Mouse (Mus musculus) neural tube, embryonic 15.5 days (tissue): ENCODE data around the gene Mcam. TPM values are rescaled to one million over a fixed set of nuclear protein-coding genes. Genes with fewer than 3 reads are reported as not detected.

Experiments
- ATAC-seq: fragments of 200-750 bp; cut with Nextera tagmentation; 2 replicates; pipeline ENCODE4 v1.8.0; 2017; ENCODE audit warnings: mild to moderate bottlenecking, moderate TSS enrichment, moderate library complexity; ENCODE audit not compliant: low FRiP score
- H3K27ac ChIP-seq: fragments of 300-500 bp; sonication (generic); replicated peaks from 2 replicates; pipeline ENCODE4 v1.5.1; 2015; ENCODE audit warnings: mild to moderate bottlenecking, inconsistent platforms
- H3K27me3 ChIP-seq: fragments of 300-500 bp; sonication (generic); replicated peaks from 2 replicates; pipeline ENCODE4 v1.6.1; 2015; ENCODE audit warnings: inconsistent platforms
- H3K36me3 ChIP-seq: fragments of 300-500 bp; sonication (generic); 2 replicates; pipeline ENCODE4 v1.6.1; 2015; ENCODE audit warnings: inconsistent platforms
- H3K4me1 ChIP-seq: fragments of 300-500 bp; sonication (generic); 2 replicates; pipeline ENCODE4 v1.6.1; 2015; ENCODE audit warnings: inconsistent platforms
- H3K4me2 ChIP-seq: fragments of 300-500 bp; sonication (generic); 2 replicates; pipeline ENCODE4 v1.6.1; 2015; ENCODE audit warnings: inconsistent platforms, mild to moderate bottlenecking, moderate library complexity
- H3K4me3 ChIP-seq: fragments of 300-500 bp; sonication (generic); replicated peaks from 2 replicates; pipeline ENCODE4 v1.5.1; 2015; ENCODE audit warnings: mild to moderate bottlenecking, inconsistent platforms
- H3K9ac ChIP-seq: fragments of 300-500 bp; sonication (generic); replicated peaks from 2 replicates; pipeline ENCODE4 v1.6.1; 2015; ENCODE audit warnings: mild to moderate bottlenecking, inconsistent platforms
- H3K9me3 ChIP-seq: fragments of 300-500 bp; sonication (generic); replicated peaks from 2 replicates; pipeline ENCODE4 v1.6.1; 2016; ENCODE audit warnings: inconsistent platforms
- WGBS: fragments of 180-500 bp; shearing (Covaris S2); methylation state at CpG from one replicate; pipeline ENCODE4 v1.1.7; 2015; ENCODE audit warnings: mixed read lengths; 5-methylcytosine and 5-hydroxymethylcytosine counted together
- polyA plus RNA-seq: library from polyadenylated mRNA; unstranded; fragments of >200 nt; fragmentation: Nextera tagmentation; extraction: Ambion mirVana; gene quantifications from 2 replicates; pipeline ENCODE4 v1.2.1, GENCODE M21; 2015

The Mcam gene
- polyA plus RNA-seq, 1 experiment from 2014 or later, result 17.3 TPM

GRCm38 (mm10) chr9:44127351-44127801 lies 6.9 kb upstream of the Mcam start:
- 53% methylated on average over 3 of the region's 3 CpGs for WGBS
- H3K9ac ChIP-seq, result no peak overlapping the region
- H3K27ac ChIP-seq, result no peak overlapping the region
- H3K9me3 ChIP-seq, result no peaks in the 10 kb centered on the region
- no peak overlapping the region for H3K4me3 ChIP-seq
- peaks cover 29% of the 10 kb centered on the region for H3K4me1 ChIP-seq
- no peak overlapping the region for H3K4me2 ChIP-seq
- peaks cover 21% of the 10 kb centered on the region for H3K27me3 ChIP-seq
- no peaks in the 10 kb centered on the region for H3K36me3 ChIP-seq
- ATAC-seq, result no peak

- H3K4me2 ChIP-seq, result peak overlapping the region; percentile 57
- peaks cover 43% of the 10 kb centered on the region for H3K4me1 ChIP-seq
- H3K36me3 ChIP-seq, result no peaks in the 10 kb centered on the region
- peaks cover 42% of the 10 kb centered on the region for H3K27me3 ChIP-seq
- ATAC-seq, result no peak
- no peaks in the 10 kb centered on the region for H3K9me3 ChIP-seq
- H3K9ac ChIP-seq, result peak overlapping the region; percentile 37
- 9% methylated on average over 9 of the region's 9 CpGs for WGBS
- H3K4me3 ChIP-seq, result peak overlapping the region; percentile 29
- H3K27ac ChIP-seq, result peak overlapping the region; percentile 69; the same call in 1 of the 2 replicates
Measured at GRCm38 (mm10) chr9:44129633-44130032, 4.6 kb upstream of the Mcam start.

GRCm38 (mm10) chr9:44130034-44130433 lies 4.2 kb upstream of the Mcam start:
- H3K4me1 ChIP-seq, result peaks cover 47% of the 10 kb centered on the region
- peak overlapping the region; percentile 29 for H3K4me3 ChIP-seq
- H3K27ac ChIP-seq, result peak overlapping the region; percentile 69
- no peaks in the 10 kb centered on the region for H3K36me3 ChIP-seq
- H3K4me2 ChIP-seq, result peak overlapping the region; percentile 57
- no peak for ATAC-seq
- H3K9me3 ChIP-seq, result no peaks in the 10 kb centered on the region
- under 1% methylated on average over 27 of the region's 27 CpGs for WGBS
- H3K27me3 ChIP-seq, result peaks cover 46% of the 10 kb centered on the region
- H3K9ac ChIP-seq, result peak overlapping the region; percentile 37

DNA sequence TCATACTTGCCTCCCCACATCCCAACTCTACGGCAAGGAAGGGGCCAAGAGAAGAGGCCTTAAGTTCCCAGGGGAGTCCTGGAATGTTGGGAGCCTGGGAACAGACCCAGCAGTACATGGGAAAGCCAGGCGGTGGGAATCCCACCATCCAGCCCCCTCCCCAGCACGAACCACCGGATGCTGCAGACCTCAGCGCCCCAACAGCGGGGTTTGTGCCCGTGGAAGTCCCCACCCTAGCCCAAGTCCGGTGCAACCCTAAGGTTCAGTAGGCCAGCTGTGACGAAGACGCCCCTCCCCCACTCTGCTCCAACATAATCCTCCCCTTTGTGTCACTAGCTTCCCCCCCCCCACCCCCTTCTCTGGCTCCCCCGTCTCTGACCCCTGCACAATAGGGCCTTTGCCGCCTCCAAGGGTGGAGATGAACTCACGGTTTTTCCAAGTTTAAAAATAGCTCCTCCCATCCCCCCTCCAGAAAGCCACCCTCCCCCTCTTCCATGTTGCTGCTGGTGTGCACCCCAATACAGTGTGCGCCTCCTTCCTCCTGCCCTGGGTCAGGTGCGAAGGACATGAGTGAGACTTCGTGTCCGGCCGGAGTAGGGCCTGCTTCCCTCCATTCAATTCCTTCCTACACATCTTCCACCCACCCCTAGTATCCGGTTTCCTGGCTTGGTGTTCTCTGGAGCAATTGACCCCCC lies 3.5 kb upstream of the Mcam start:
- H3K9me3 ChIP-seq, result no peaks in the 10 kb centered on the region

GRCm38 (mm10) chr9:44131276-44131590 lies 3.0 kb upstream of the Mcam start:
- Histone ChIP-seq H3K4me1 (peaks cover 50% of the 10 kb centered on the region), H3K36me3 (no peaks in the 10 kb centered on the region), H3K9ac (no peak overlapping the region), H3K9me3 (no peaks in the 10 kb centered on the region), H3K4me2 (no peak overlapping the region; the same call in 1 of the 2 replicates), H3K4me3 (no peak overlapping the region), H3K27ac (peak overlapping the region; percentile 65), H3K27me3 (peaks cover 58% of the 10 kb centered on the region)
- 49% methylated on average over 7 of the region's 7 CpGs for WGBS
- ATAC-seq, result no peak

More for the DNA sequence above, 3.5 kb upstream of the Mcam start:
- no peak overlapping the region; the same call in 1 of the 2 replicates for H3K4me3 ChIP-seq
- peak overlapping the region; percentile 57 for H3K4me2 ChIP-seq
- H3K27me3 ChIP-seq, result peaks cover 53% of the 10 kb centered on the region
- WGBS, result 16% methylated on average over 19 of the region's 19 CpGs
- peaks cover 50% of the 10 kb centered on the region for H3K4me1 ChIP-seq
- peak overlapping the region; percentile 37; the same call in 1 of the 2 replicates for H3K9ac ChIP-seq
- no peak for ATAC-seq
- H3K27ac ChIP-seq, result peak overlapping the region; percentile 65
- no peaks in the 10 kb centered on the region for H3K36me3 ChIP-seq

- Histone ChIP-seq H3K9ac (no peak overlapping the region), H3K27ac (no peak overlapping the region), H3K27me3 (peaks cover 64% of the 10 kb centered on the region), H3K36me3 (no peaks in the 10 kb centered on the region), H3K4me2 (no peak overlapping the region), H3K9me3 (no peaks in the 10 kb centered on the region), H3K4me3 (no peak overlapping the region), H3K4me1 (peaks cover 45% of the 10 kb centered on the region)
- ATAC-seq, result no peak
- WGBS, result 71% methylated on average over 5 of the region's 5 CpGs
Measured at GRCm38 (mm10) chr9:44132200-44132599, 2.1 kb upstream of the Mcam start.

DNA sequence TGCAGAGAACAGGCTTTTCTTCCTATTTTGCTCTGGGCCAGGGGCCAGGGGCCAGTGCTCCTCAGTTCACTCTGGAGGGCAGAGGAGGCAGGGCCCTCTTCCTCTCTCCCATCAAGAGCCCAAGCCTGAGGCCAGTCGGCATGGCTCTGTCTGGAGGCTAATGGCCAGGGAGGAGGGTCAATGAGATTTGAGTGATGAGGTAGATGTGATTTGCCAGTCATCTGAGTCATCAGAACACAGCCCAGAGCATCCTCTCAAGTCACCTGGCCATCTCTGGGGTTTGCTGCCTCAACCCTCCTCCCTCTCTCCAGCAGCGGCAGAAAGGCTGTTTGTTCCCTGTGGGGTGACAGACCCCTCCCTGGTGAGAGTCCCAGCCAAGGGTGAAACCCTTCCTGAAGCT lies 982 bp upstream of the Mcam start:
- peak overlapping the region; percentile 83 for H3K4me2 ChIP-seq
- H3K9me3 ChIP-seq, result no peaks in the 10 kb centered on the region
- H3K27ac ChIP-seq, result peak overlapping the region; percentile 67; the same call in 1 of the 2 replicates
- H3K36me3 ChIP-seq, result no peaks in the 10 kb centered on the region
- H3K27me3 ChIP-seq, result peaks cover 64% of the 10 kb centered on the region
- peak overlapping the region; percentile 46; the same call in 1 of the 2 replicates for H3K4me3 ChIP-seq
- no peak overlapping the region; the same call in 1 of the 2 replicates for H3K9ac ChIP-seq
- ATAC-seq, result no peak
- WGBS, result 16% methylated on average over 2 of the region's 2 CpGs
- peaks cover 45% of the 10 kb centered on the region for H3K4me1 ChIP-seq

GRCm38 (mm10) chr9:44134851-44135730 lies 822 bp downstream of the Mcam start:
- H3K4me1 ChIP-seq, result peaks cover 40% of the 10 kb centered on the region
- peak overlapping the region; percentile 58 for H3K27ac ChIP-seq
- peak overlapping the region; percentile 83 for H3K4me2 ChIP-seq
- H3K36me3 ChIP-seq, result no peaks in the 10 kb centered on the region
- H3K9ac ChIP-seq, result peak overlapping the region; percentile 54
- WGBS, result 3% methylated on average over 48 of the region's 49 CpGs
- H3K9me3 ChIP-seq, result no peaks in the 10 kb centered on the region
- 0 out of 2 replicates have a peak, but pooled peaks have one; percentile 45 for ATAC-seq
- H3K4me3 ChIP-seq, result peak overlapping the region; percentile 46
- H3K27me3 ChIP-seq, result peaks cover 64% of the 10 kb centered on the region

GRCm38 (mm10) chr9:44135731-44136411 lies 1.6 kb downstream of the Mcam start:
- H3K4me1 ChIP-seq, result peaks cover 33% of the 10 kb centered on the region
- H3K9ac ChIP-seq, result peak overlapping the region; percentile 54; the same call in 1 of the 2 replicates
- ATAC-seq, result no peak
- H3K36me3 ChIP-seq, result no peaks in the 10 kb centered on the region
- H3K27ac ChIP-seq, result peak overlapping the region; percentile 58
- peak overlapping the region; percentile 46 for H3K4me3 ChIP-seq
- peaks cover 57% of the 10 kb centered on the region for H3K27me3 ChIP-seq
- 47% methylated on average over 7 of the region's 7 CpGs for WGBS
- H3K4me2 ChIP-seq, result peak overlapping the region; percentile 83
- no peaks in the 10 kb centered on the region for H3K9me3 ChIP-seq

DNA sequence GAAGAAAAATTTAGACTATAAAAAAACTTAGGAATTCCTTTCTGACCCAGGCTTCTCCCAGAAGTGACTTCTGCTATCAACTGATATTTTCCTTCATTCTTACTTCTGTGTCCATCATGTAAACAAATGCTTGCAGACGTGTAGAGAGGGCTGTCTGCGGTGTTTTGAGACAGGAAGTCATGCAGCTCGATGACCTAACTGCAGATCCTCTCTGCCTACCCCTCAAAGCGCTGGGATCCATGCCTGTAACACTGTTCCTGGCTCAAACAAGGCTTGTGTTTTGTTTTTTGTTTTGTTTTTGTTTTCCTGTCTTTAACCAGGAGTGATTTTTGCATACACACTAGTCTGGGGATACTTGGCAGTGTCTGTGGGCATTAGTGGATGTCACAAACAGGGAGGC lies 3.6 kb downstream of the Mcam start:
- Histone ChIP-seq H3K4me3 (no peak overlapping the region), H3K4me1 (peaks cover 29% of the 10 kb centered on the region), H3K27me3 (peaks cover 38% of the 10 kb centered on the region), H3K9ac (no peak overlapping the region), H3K27ac (no peak overlapping the region), H3K4me2 (no peak overlapping the region), H3K9me3 (no peaks in the 10 kb centered on the region), H3K36me3 (no peaks in the 10 kb centered on the region)
- ATAC-seq, result no peak
- WGBS, result 82% methylated on average over 4 of the region's 4 CpGs

DNA sequence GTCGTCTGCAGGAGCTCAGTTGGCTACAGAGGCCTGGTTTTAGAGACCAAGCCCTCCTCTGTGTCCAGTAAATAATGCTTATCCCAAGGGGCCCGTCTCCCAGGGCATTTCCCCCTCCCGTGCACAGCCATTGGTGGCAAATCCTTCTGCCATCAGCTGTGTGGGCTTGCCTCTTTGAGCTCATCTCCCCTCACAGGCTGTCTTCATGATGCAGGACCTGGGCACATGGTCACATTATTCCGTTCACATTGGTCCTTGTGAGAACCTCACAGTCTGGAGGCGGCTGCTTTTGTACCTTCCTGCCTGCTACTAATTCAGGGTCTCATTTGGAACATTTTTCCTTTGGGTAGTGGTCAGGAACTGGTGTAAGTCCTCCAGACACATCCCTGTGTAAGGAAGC lies 7.7 kb downstream of the Mcam start:
- Histone ChIP-seq H3K4me2 (no peak overlapping the region), H3K9me3 (no peaks in the 10 kb centered on the region), H3K4me1 (no peaks in the 10 kb centered on the region), H3K36me3 (peaks cover 26% of the 10 kb centered on the region), H3K9ac (no peak overlapping the region), H3K27me3 (no peaks in the 10 kb centered on the region), H3K27ac (no peak overlapping the region), H3K4me3 (no peak overlapping the region)
- WGBS, result 61% methylated on average over 5 of the region's 5 CpGs
- ATAC-seq, result no peak
